Mouse (Mus musculus) kidney, adult 2 months (tissue): Measurements from ENCODE around the gene Asap2.

Source experiments
- CTCF ChIP-seq: fragments of 200-500 bp; conservative IDR thresholded peaks from 2 replicates; pipeline ENCODE4 v1.5.1; 2011; ENCODE audit warnings: low read depth, mild to moderate bottlenecking, control low read depth, low read length, moderate library complexity, mixed read lengths; ENCODE audit not compliant: insufficient read depth, insufficient read length
- POLR2A ChIP-seq: fragments of 200-500 bp; IDR thresholded peaks from one replicate; pipeline ENCODE4 v1.6.1; 2011; ENCODE audit warnings: low read depth, low read length, control low read depth

GRCm38 (mm10) chr12:21288716-21289395 is 298.6 kb downstream of the Asap2 start:
- TF ChIP-seq CTCF, result no peak
- no peak for TF ChIP-seq POLR2A
